Mouse (Mus musculus) testis, postnatal 10 days (tissue): ENCODE results near the gene Tdrd7.

ENCODE experiments used
- DNase-seq: peaks from one replicate; pipeline ENCODE4 v3.0.0; 2021; ENCODE audit warnings: low spot score

The Tdrd7 gene

DNA sequence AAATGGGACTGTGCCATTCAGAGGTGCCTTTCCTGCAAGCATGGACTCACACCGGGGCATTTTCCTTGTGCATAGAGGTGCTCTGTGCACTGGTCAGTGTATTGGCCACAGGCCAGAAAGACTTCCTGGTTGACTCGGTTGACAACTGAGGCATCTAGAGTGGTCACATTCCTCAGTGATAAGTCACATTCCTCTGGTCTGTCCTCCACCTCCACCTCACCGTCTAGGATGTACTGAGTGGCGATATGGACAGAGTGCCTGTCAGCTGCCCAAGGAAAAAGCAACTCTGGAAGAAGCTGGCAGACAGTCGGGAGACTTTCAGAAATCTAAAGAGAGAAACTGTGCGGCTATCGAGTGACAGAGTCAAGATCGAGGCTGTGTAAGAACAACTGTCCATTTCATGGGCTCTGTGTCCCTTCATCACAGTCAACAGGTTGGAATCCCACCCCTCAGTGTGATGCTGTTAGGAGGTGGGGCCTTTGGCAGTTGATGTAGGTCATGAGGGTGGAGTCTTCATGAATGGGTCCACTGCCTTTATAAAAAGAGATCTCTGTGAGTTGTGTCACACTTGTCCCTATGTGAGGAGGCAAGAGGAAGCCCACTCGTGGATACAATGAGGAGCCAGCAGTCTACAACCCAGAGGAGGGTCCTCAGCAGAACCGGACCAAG is at the start of gene Tdrd7:
TSS of gene Tdrd7 (plus strand) at position 564 of the 669 bp plus-strand sequence.
- no peak for DNase-seq

- no peak for DNase-seq
These were observed 48.0 kb upstream of the Tdrd7 start for GRCm38 (mm10) chr4:45917091-45917490.

- DNase-seq: no peak
These were observed 43.3 kb upstream of the Tdrd7 start for GRCm38 (mm10) chr4:45921663-45922435.

DNA sequence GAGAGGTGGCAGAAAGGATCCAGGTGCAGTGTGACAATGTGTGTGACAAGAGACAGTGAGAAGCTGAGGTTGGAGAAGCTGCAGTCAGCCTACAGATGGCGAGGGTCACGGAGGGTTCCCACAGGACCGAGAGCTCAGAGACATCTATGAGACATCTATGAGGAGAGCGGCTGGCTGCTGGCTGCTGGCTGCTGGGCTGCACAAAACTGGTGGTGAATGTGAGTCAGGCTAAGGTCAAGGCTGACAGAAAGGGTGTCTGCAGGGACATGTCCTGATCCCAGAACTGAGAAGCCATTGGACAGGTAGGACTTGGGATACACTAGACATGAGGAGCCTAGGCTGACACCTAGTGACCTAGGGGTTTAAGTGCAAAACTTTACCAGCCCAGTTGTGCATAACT is 41.1 kb upstream of the Tdrd7 start:
- no peak for DNase-seq

- DNase-seq: no peak
These were observed 36.6 kb upstream of the Tdrd7 start for GRCm38 (mm10) chr4:45928561-45928960.

DNA sequence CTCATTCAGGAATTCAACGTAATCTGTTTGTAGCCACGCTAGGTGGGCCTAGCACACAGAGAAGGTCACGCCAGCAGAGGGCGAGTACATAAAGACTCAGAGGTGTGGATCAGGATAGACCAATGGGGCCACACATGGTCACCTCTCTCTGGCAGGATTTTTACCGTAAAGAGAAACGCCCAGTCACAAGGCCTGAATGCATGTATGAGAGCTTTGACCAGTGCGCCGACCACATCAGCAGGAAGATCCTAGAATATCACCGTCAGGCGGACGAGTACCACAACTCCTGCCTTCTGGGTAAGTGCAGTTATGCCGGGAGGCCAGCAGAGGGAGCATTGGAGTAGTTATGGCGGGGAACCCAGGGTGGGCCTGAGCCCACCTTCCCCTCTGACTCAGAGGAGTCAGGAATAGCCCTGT is 23.5 kb upstream of the Tdrd7 start:
- peak; percentile 84 for DNase-seq

- DNase-seq: no peak
These were observed 17.4 kb upstream of the Tdrd7 start for GRCm38 (mm10) chr4:45947729-45948128.

- DNase-seq: no peak
These were observed 15.9 kb upstream of the Tdrd7 start for GRCm38 (mm10) chr4:45949109-45949848.

DNA sequence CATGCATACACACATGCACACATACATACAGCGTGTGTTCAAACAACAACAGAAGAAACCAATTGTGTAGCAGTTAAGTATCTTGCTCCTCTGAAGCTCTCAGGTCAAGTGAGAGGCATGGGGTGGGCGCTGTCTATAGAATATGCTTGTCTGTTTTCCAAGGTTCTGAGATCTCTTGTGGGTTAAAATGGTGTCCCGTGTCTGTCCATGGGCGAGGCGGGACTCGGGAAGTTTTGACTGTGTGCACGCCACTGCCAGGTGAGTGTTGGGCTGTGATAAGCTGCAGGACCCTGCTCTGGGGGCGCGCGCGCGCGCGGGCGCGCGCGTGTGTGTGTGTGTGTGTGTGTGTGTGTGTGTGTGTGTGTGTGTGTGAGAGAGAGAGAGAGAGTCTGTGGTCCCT is 13.3 kb upstream of the Tdrd7 start:
- no peak for DNase-seq

- no peak for DNase-seq
These were observed 11.9 kb upstream of the Tdrd7 start for GRCm38 (mm10) chr4:45953025-45953919.

DNA sequence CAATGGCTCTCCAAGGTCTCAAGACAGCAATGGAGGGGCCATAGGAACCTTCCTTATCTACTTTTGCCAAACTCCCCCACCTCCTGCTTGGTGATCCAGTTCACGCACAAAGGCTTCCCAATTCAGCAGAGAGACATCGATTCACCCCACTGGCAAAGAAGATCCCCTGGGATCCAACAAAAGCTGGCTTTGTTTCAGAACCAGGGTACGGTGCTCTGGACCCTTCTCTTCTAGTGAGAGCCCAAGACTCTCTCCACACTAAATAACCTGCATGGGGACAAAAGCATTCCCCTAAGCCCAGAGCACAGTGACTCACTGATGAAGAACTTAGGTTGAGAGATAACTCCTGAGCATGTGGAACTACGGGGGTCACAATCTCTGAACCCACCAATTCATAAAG is 9.9 kb upstream of the Tdrd7 start:
- no peak for DNase-seq

GRCm38 (mm10) chr4:45956131-45956530 is 9.0 kb upstream of the Tdrd7 start:
- DNase-seq: no peak

- no peak for DNase-seq
These were observed 8.4 kb upstream of the Tdrd7 start for GRCm38 (mm10) chr4:45956706-45957105.

DNA sequence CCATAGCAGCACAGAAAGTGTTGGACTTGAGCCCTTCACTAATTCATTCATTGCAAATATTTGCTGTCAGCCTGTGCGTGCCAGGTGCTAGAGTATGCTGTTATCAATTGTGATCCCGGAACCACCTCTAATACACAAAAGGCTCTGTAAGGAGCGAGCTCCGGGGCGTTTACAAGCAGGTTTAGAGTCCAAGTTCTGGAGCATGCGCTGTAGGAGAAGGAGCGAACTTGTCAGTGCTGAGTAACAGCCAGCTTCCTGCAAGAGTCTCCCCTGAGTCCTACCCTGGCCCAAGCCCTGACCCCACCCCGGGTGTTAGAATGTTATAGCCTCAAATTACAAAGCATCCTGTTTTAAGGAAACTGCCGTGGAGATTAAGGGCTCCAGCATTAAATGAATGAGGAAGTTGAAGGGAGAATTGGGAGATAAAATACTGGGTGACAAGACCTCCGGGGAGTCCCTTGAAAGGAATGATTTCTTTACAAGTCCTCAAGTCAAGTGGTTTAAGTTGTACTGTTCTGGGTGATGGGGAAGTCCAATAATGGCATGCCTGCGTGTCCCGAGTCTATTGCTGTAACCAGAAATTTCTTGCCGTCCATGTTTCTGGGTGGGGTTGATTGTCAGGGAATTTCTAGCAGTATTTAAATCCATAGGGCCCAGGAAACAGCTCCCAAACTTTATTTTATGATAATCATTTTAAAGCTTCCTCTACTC is 758 bp downstream of the Tdrd7 start:
- no peak for DNase-seq

GRCm38 (mm10) chr4:45966716-45967115 is 1.6 kb downstream of the Tdrd7 start:
- no peak for DNase-seq

DNA sequence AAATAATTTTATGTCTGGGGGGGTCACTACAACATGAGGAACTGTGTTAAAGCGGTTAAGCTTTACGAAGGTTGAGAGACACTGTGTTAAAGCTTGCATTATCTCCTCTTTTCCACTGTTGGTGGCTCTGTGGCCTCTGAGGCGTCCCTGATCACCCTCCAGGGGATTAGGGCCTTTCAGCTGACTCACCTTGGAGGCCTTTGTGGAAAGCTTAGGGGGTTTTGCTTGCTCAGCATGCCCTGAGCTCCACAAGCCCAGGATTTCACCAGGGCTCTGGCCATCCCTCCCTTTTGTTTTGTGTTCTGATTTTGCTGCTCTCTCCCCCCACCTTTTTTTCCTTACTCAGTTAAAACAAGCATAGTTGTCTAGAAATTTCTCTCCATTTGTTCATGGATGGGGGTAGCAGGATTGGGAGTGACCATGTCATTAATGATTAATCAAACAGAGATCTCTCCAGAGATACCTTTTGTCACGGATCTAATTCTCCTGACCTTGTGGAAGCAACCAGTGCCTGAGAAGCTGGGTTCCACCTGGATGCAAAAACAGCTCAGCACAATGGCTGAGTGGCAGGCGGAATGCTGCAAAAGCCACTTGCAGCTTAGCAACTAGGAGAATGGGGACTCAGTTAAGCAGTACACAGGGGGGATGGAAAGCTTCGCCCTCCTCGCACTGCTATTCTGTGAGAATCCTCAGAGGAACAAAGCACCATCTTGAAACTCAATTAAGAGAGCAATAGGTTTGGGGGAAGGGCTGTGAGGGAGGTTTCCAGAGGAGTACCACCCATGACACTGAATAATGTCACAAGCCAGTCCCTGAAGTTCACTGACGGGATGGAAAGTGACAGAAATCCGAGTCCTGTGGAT is 2.6 kb downstream of the Tdrd7 start:
- no peak for DNase-seq

DNA sequence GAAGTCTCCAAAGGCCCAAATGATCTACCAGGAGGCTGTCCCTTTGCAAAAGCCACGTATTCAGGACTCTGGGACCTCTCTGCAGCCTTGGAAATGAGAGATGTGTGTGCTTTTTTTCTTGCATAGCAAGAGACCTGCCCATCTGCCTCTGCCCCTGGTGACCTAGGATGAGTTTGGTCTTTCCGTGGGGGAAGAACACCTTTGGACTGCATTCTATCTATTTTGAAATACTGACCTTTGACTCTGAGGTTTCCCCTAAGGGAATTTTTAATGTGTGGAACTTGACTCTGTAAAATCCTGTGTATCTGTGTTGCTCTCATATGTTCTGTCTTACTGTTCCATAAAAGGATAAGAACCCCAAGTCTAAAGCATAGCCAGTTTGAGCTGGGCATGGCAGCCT is 3.9 kb downstream of the Tdrd7 start:
- no peak for DNase-seq

DNA sequence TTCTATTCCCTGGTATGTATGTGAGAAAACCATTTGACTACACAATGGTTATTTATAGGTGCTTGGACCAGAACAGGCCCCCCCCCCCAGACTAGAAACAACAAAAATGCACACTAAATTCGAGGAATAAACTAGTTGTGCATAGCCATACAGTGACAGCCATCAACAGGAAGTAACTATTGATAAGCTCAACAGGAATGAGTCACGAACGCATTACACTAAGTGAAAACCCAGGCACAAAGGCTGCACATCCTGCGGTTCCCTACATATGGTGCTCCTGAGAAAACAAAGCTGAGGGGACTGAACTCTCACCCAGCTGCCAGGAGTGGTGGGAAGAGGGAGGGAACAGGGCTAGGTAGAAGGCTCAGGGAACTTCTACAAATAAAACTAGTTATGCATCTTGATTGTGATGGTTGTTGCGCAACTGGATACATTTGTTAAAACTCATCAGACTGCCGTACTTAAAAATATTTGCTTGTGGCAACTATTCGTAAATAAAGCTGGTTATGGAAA is 5.0 kb downstream of the Tdrd7 start:
- DNase-seq: no peak

- DNase-seq: peak; percentile 100
These were observed 6.8 kb downstream of the Tdrd7 start for GRCm38 (mm10) chr4:45971806-45972447.

DNA sequence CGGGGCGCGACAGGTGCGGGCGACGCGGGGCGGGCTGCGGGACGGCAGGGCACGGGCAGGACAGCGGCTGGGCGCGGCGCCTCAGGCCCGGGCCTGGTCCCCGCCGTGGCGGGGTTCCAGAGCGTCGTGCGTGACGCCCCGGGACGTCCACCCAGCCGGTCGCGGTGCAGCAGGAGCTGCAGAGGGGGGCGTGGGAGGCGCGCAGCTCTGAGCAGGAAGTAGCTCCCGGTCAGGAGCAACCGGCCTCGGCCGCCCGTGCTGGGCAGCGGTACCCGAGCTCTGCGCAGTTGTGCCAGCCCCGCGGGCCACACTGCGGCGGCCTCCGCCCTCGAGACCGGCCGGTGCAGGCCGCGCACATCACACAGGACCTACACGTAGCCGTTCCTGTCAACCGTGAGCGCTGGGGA is 7.3 kb downstream of the Tdrd7 start:
- DNase-seq: peak; percentile 78
